Mouse (Mus musculus) CH12.LX (cell line): ENCODE data around the gene Ccdc137. TPM values are rescaled to one million over a fixed set of nuclear protein-coding genes. Genes with fewer than 3 reads are reported as not detected.

ENCODE experiments used
- DNase-seq: peaks from one replicate; pipeline ENCODE4 v3.0.0-alpha.2; 2013; ENCODE audit errors: extremely low read depth
- H3K27ac ChIP-seq: 2 replicates; pipeline ENCODE4 v1.5.1; 2012; ENCODE audit warnings: low read depth, mild to moderate bottlenecking, control low read depth, moderate library complexity; ENCODE audit not compliant: insufficient read depth
- H3K27me3 ChIP-seq: replicated peaks from 2 replicates; pipeline ENCODE3; 2012; ENCODE audit warnings: inconsistent platforms
- H3K36me3 ChIP-seq, 2 experiments: replicated peaks in 1 of 2; 2 replicates each; pipeline versions ENCODE3 to v1.6.1; 2012; ENCODE audit warnings: inconsistent platforms in 1 of 2, low read length in 1 of 2, mild to moderate bottlenecking in 1 of 2, mixed read lengths in 1 of 2, moderate library complexity in 1 of 2; ENCODE audit not compliant: control insufficient read depth in 1 of 2, insufficient read depth in 1 of 2
- H3K4me1 ChIP-seq, 2 experiments: 2 replicates each; pipeline ENCODE4 v1.6.1; 2012; ENCODE audit warnings: inconsistent platforms in 1 of 2, moderate library complexity in 1 of 2; ENCODE audit not compliant: insufficient read depth in 2 of 2, control insufficient read depth in 1 of 2
- H3K4me2 ChIP-seq: 2 replicates; pipeline ENCODE4 v1.6.1; 2012; ENCODE audit warnings: low read depth, mild to moderate bottlenecking, control low read depth; ENCODE audit not compliant: poor library complexity, insufficient read depth, severe bottlenecking
- H3K4me3 ChIP-seq, 3 experiments: fragments of 150-350 bp in 1 of 3; sonication (generic) in 1 of 3; replicated peaks in 1 of 3; 2 replicates each; pipeline versions ENCODE3 to v1.5.1; 2011 to 2012; ENCODE audit warnings: low read depth in 2 of 3, low read length in 2 of 3, mild to moderate bottlenecking in 2 of 3, moderate library complexity in 2 of 3, control low read depth in 1 of 3, improper control_type of control experiment in 1 of 3, inconsistent platforms in 1 of 3, mixed read lengths in 1 of 3; ENCODE audit not compliant: poor library complexity in 1 of 3
- H3K79me2 ChIP-seq: replicated peaks from 2 replicates; pipeline ENCODE4 v1.6.1; 2012; ENCODE audit warnings: mild to moderate bottlenecking, moderate library complexity; ENCODE audit not compliant: control insufficient read depth, poor library complexity, insufficient read depth, severe bottlenecking; ENCODE audit errors: extremely low read depth
- H3K9ac ChIP-seq: 2 replicates; pipeline ENCODE4 v1.6.1; 2012; ENCODE audit warnings: low read depth, mild to moderate bottlenecking, control low read depth, moderate library complexity; ENCODE audit not compliant: insufficient read depth
- H3K9me3 ChIP-seq: replicated peaks from 2 replicates; pipeline ENCODE3; 2012; ENCODE audit warnings: low read length, inconsistent platforms, mixed read lengths
- BHLHE40 ChIP-seq: IDR thresholded peaks from 2 replicates; pipeline ENCODE4 v1.6.1; 2011; ENCODE audit warnings: mild to moderate bottlenecking, low read depth, low read length, improper control_type of control experiment
- CHD2 ChIP-seq: IDR thresholded peaks from 2 replicates; pipeline ENCODE4 v1.6.1; 2011; ENCODE audit warnings: low read length, improper control_type of control experiment
- CTCF ChIP-seq, 2 experiments: IDR thresholded peaks in 1 of 2; conservative IDR thresholded peaks in 1 of 2; 2 replicates each; pipeline ENCODE4 v1.5.1; 2011 to 2012; ENCODE audit warnings: low read depth in 2 of 2, low read length in 2 of 2, improper control_type of control experiment in 1 of 2, inconsistent platforms in 1 of 2, mild to moderate bottlenecking in 1 of 2, moderate library complexity in 1 of 2
- EP300 ChIP-seq: IDR thresholded peaks from 2 replicates; pipeline ENCODE4 v1.6.1; 2011; ENCODE audit warnings: low read length, improper control_type of control experiment
- GABPA ChIP-seq: IDR thresholded peaks from 2 replicates; pipeline ENCODE4 v1.6.1; 2012; ENCODE audit warnings: low read depth, low read length, improper control_type of control experiment, inconsistent platforms; ENCODE audit not compliant: insufficient replicate concordance
- JUN ChIP-seq: IDR thresholded peaks from 2 replicates; pipeline ENCODE4 v1.6.1; 2011; ENCODE audit warnings: low read depth, mild to moderate bottlenecking, low read length, improper control_type of control experiment, moderate library complexity; ENCODE audit not compliant: insufficient read depth
- JUND ChIP-seq: conservative IDR thresholded peaks from 2 replicates; pipeline ENCODE4 v1.6.1; 2011; ENCODE audit warnings: low read depth, low read length, improper control_type of control experiment
- MAZ ChIP-seq: IDR thresholded peaks from 2 replicates; pipeline ENCODE4 v1.6.1; 2012; ENCODE audit warnings: low read depth, mild to moderate bottlenecking, inconsistent platforms, low read length, improper control_type of control experiment, moderate library complexity
- MXI1 ChIP-seq: IDR thresholded peaks from 2 replicates; pipeline ENCODE4 v1.6.1; 2011; ENCODE audit warnings: mild to moderate bottlenecking, low read depth, low read length, improper control_type of control experiment
- PAX5 ChIP-seq: IDR thresholded peaks from 2 replicates; pipeline ENCODE4 v1.6.1; 2012; ENCODE audit warnings: low read length, inconsistent platforms, mixed read lengths
- POLR2A ChIP-seq: IDR thresholded peaks from 2 replicates; pipeline ENCODE4 v1.6.1; 2011; ENCODE audit warnings: low read depth, mild to moderate bottlenecking, improper control_type of control experiment, low read length
- TBP ChIP-seq: conservative IDR thresholded peaks from 2 replicates; pipeline ENCODE4 v1.6.1; 2011; ENCODE audit warnings: low read depth, low read length, improper control_type of control experiment
- UBTF ChIP-seq: IDR thresholded peaks from 2 replicates; pipeline ENCODE4 v1.6.1; 2012; ENCODE audit warnings: low read depth, mild to moderate bottlenecking, inconsistent platforms, low read length, improper control_type of control experiment, moderate library complexity
- USF2 ChIP-seq: conservative IDR thresholded peaks from 2 replicates; pipeline ENCODE4 v1.6.1; 2011; ENCODE audit warnings: low read depth, low read length, improper control_type of control experiment
- ZKSCAN1 ChIP-seq: IDR thresholded peaks from 2 replicates; pipeline ENCODE4 v1.6.1; 2012; ENCODE audit warnings: low read depth, inconsistent platforms, low read length, improper control_type of control experiment, borderline replicate concordance
- ZMIZ1 ChIP-seq: IDR thresholded peaks from 2 replicates; pipeline ENCODE4 v1.6.1; 2012; ENCODE audit warnings: low read depth, mild to moderate bottlenecking, inconsistent platforms, low read length, improper control_type of control experiment
- ZNF384 ChIP-seq: IDR thresholded peaks from 2 replicates; pipeline ENCODE4 v1.6.1; 2012; ENCODE audit warnings: low read depth, low read length, improper control_type of control experiment, inconsistent platforms
- dilution Hi-C: fragments of 300-500 bp; cut with MboI; formaldehyde crosslinking; loops from 2 replicates; pipeline ENCODE4 v1.14.3; 2020; ENCODE audit warnings: low sequenced_read_pairs; ENCODE audit not compliant: extremely low pct_unique_long_range_greater_than_20kb, extremely low pct_ligation_motif_present
- in situ Hi-C: fragments of 300-500 bp; cut with MboI; formaldehyde crosslinking; loops from 3 replicates; pipeline ENCODE4 v1.14.3; 2019; ENCODE audit warnings: low sequenced_read_pairs, low pct_ligation_motif_present, low pct_unique_long_range_greater_than_20kb, mixed read lengths
- polyA plus RNA-seq: library from polyadenylated mRNA; unstranded; fragments of >175 nt; gene quantifications from 2 replicates; pipeline ENCODE4 v1.2.1, GENCODE M21; 2012; ENCODE audit warnings: low read depth; ENCODE audit not compliant: insufficient read length
- total RNA-seq, 2 experiments: library from RNA; depleted of rRNA; stranded (reverse); fragments of 300-350 nt in 1 of 2; fragments of >200 nt in 1 of 2; gene quantifications; 2 replicates each; pipeline ENCODE4 v1.2.3; 2012 to 2014

The Ccdc137 gene
- total and polyA plus RNA-seq, 3 experiments: 30.1 to 104 (median 61.1) TPM

DNA sequence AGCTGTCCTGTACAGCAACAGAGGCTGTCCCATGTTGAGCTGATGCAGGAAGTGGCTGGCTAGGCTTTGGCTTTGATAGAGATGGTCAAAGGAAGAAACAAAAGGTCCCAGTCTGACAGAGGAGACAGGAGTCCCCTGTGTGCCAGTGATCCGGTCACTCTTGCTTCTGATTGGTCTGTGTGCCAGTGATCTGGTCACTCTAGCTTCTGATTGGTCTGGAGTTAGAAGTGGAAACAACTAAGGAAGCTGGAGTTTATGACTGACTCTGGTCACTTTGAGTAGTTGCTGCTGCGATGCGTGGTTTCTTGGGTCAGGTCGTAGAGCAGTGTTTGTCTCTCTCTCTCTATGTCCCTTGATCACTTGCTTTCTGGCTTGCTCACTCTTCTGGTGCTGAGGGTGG is 43.8 kb downstream of the Ccdc137 start:
- Histone ChIP-seq H3K4me3 (no peak overlapping the region), H3K27me3 (no peaks in the 10 kb centered on the region), H3K4me1 (no peaks in the 10 kb centered on the region), H3K9me3 (no peaks in the 10 kb centered on the region), H3K79me2 (no peaks in the 10 kb centered on the region), H3K4me2 (no peak overlapping the region), H3K9ac (no peak overlapping the region), H3K27ac (no peak overlapping the region), H3K36me3 (peaks cover 21 to 32% of the 10 kb centered on the region in 2 experiments)
- no peak for DNase-seq
- in situ Hi-C loops: no loop called here
- dilution Hi-C loops: no loop called here
- no peak for TF ChIP-seq USF2
- TF ChIP-seq PAX5: no peak
- TF ChIP-seq TBP: no peak
- TF ChIP-seq EP300: no peak
- TF ChIP-seq POLR2A: no peak
- TF ChIP-seq ZNF384: no peak
- TF ChIP-seq CTCF (conservative IDR thresholded peaks at IDR 0.05 in 1 of 2, IDR thresholded peaks at IDR 0.05 in 1 of 2; ENCODE audit: low read depth in 2 of 2, low read length in 2 of 2): no peak
- no peak for TF ChIP-seq GABPA
- TF ChIP-seq JUND: no peak
- no peak for TF ChIP-seq UBTF

GRCm38 (mm10) chr11:120505661-120506060 is 47.7 kb downstream of the Ccdc137 start:
- TF ChIP-seq MAZ: no peak
- TF ChIP-seq MXI1: no peak
- no peak for TF ChIP-seq GABPA
- TF ChIP-seq BHLHE40: no peak
- TF ChIP-seq ZKSCAN1: no peak
- no peak for TF ChIP-seq JUN
- TF ChIP-seq CHD2: no peak
- no peak for TF ChIP-seq ZMIZ1
- TF ChIP-seq, all 38 proteins: peak for 0
- Histone ChIP-seq H3K9me3 (no peaks in the 10 kb centered on the region), H3K4me1 (peaks cover 5 to 10% of the 10 kb centered on the region in 2 experiments), H3K27me3 (peaks cover 2% of the 10 kb centered on the region), H3K4me2 (no peak overlapping the region), H3K27ac (no peak overlapping the region), H3K36me3 (no peaks in the 10 kb centered on the region), H3K4me3 (no peak overlapping the region), H3K9ac (no peak overlapping the region), H3K79me2 (no peaks in the 10 kb centered on the region)
- no peak for DNase-seq
- dilution Hi-C loops: no loop called here
- in situ Hi-C loops: no loop called here
